Mouse (Mus musculus): ENCODE data around the gene Slc2a13.

DNA sequence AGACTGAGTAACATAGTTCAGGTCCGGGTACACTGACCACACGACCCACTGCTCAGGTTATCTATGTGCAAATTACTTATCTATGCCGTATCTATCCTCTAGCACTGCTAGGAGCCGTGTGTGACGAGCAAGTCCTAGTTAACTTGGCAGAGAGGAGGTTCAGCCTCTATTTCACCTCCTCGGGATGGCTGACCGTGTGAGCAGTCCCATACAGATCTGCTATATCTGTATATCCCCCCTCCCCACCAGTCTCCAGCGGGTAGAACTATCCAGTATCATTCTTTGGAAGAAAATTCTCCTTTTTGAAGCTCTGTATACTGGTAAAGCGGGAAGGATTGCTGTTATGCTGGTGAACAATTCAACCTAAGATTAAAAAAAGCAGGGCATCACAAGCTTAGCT, 70.8 kb downstream of the Slc2a13 start:
- no peak for TF ChIP-seq CTCF (IDR thresholded peaks at IDR 0.05; ENCODE audit: low read depth)
- TF ChIP-seq EP300 (IDR thresholded peaks at IDR 0.05; ENCODE audit: low read depth) = no peak
